Mouse (Mus musculus): ENCODE data around the gene Pex14.

Pex14 gene

GRCm38 (mm10) chr4:149057470-149057869 lies 42.2 kb downstream of the Pex14 start:
- WGBS, result 73% methylated on average over 14 of the region's 14 CpGs

- WGBS, result 87% methylated on average over 16 of the region's 16 CpGs
Measured at GRCm38 (mm10) chr4:149056957-149057356, 42.7 kb downstream of the Pex14 start.

GRCm38 (mm10) chr4:149055847-149056246 lies 43.8 kb downstream of the Pex14 start:
- WGBS, result 75% methylated on average over 6 of the region's 6 CpGs

GRCm38 (mm10) chr4:149049351-149050159 lies 50.1 kb downstream of the Pex14 start:
- WGBS, result 47% methylated on average over 16 of the region's 16 CpGs

- 63% methylated on average over 10 of the region's 10 CpGs for WGBS
Measured at GRCm38 (mm10) chr4:149048625-149049228, 50.9 kb downstream of the Pex14 start.

- 56% methylated on average over 10 of the region's 10 CpGs for WGBS
Measured at GRCm38 (mm10) chr4:149047360-149047759, 52.3 kb downstream of the Pex14 start.

- 91% methylated on average over 5 of the region's 5 CpGs for WGBS
Measured at GRCm38 (mm10) chr4:149045885-149046284, 53.8 kb downstream of the Pex14 start.

GRCm38 (mm10) chr4:149040289-149040688 lies 59.4 kb downstream of the Pex14 start:
- WGBS, result 84% methylated on average over 6 of the region's 6 CpGs

GRCm38 (mm10) chr4:149037706-149038105 lies 62.0 kb downstream of the Pex14 start:
- WGBS, result 71% methylated on average over 6 of the region's 6 CpGs

GRCm38 (mm10) chr4:149036592-149036991 lies 63.1 kb downstream of the Pex14 start:
- WGBS, result 72% methylated on average over 9 of the region's 9 CpGs

GRCm38 (mm10) chr4:149031507-149031906 lies 68.2 kb downstream of the Pex14 start:
- 78% methylated on average over 4 of the region's 4 CpGs for WGBS

- WGBS, result 91% methylated on average over 9 of the region's 9 CpGs
Measured at GRCm38 (mm10) chr4:149027571-149027970, 72.1 kb downstream of the Pex14 start.

- 33% methylated on average over 10 of the region's 10 CpGs for WGBS
Measured at GRCm38 (mm10) chr4:149025242-149025641, 74.4 kb downstream of the Pex14 start.

GRCm38 (mm10) chr4:149019456-149019855 lies 80.2 kb downstream of the Pex14 start:
- WGBS, result 88% methylated on average over 6 of the region's 6 CpGs

- WGBS, result 95% methylated on average over 6 of the region's 6 CpGs
Measured at GRCm38 (mm10) chr4:149006756-149007155, 92.9 kb downstream of the Pex14 start.

- 93% methylated on average over 3 of the region's 3 CpGs for WGBS
Measured at GRCm38 (mm10) chr4:149006107-149006506, 93.6 kb downstream of the Pex14 start.

- 95% methylated on average over 11 of the region's 11 CpGs for WGBS
Measured at GRCm38 (mm10) chr4:149002441-149003093, 97.1 kb downstream of the Pex14 start.

- WGBS, result 79% methylated on average over 5 of the region's 5 CpGs
Measured at GRCm38 (mm10) chr4:149001515-149001914, 98.2 kb downstream of the Pex14 start.

GRCm38 (mm10) chr4:149000746-149001145 lies 98.9 kb downstream of the Pex14 start:
- 97% methylated on average over 6 of the region's 6 CpGs for WGBS

GRCm38 (mm10) chr4:148993948-148994347 lies 105.7 kb downstream of the Pex14 start:
- 71% methylated on average over 5 of the region's 5 CpGs for WGBS

GRCm38 (mm10) chr4:148990038-148990437 lies 109.6 kb downstream of the Pex14 start:
- WGBS, result 76% methylated on average over 2 of the region's 2 CpGs
